Mouse (Mus musculus) lung, embryonic 16.5 days (tissue): ENCODE measurements around the gene Tbc1d23. TPM values are rescaled to one million over a fixed set of nuclear protein-coding genes. Genes with fewer than 3 reads are reported as not detected.
"Not testable (repeated sequence)": the region's sequence is repeated elsewhere in the genome, so short reads cannot be mapped to it uniquely, and the experiment has no call there.

Source experiments
- ATAC-seq: fragments of 200-750 bp; cut with Nextera tagmentation; 2 replicates; pipeline ENCODE4 v1.8.0; 2017; ENCODE audit warnings: low read depth, mild to moderate bottlenecking, moderate library complexity
- H3K27ac ChIP-seq: fragments of 300-500 bp; sonication (generic); 2 replicates; pipeline ENCODE4 v1.5.1; 2014; ENCODE audit warnings: mild to moderate bottlenecking, control low read depth, low read length
- H3K27me3 ChIP-seq: fragments of 300-500 bp; sonication (generic); 2 replicates; pipeline ENCODE4 v1.6.1; 2014; ENCODE audit warnings: low read depth, low read length, mixed read lengths; ENCODE audit not compliant: control insufficient read depth, insufficient read depth
- H3K36me3 ChIP-seq: fragments of 300-500 bp; sonication (generic); 2 replicates; pipeline ENCODE4 v1.6.1; 2014; ENCODE audit warnings: low read length; ENCODE audit not compliant: control insufficient read depth, insufficient read depth
- H3K4me1 ChIP-seq: fragments of 300-500 bp; sonication (generic); replicated peaks from 2 replicates; pipeline ENCODE4 v1.6.1; 2014; ENCODE audit warnings: low read length, mixed read lengths; ENCODE audit not compliant: control insufficient read depth, insufficient read depth
- H3K4me2 ChIP-seq: fragments of 300-500 bp; sonication (generic); 2 replicates; pipeline ENCODE4 v1.6.1; 2014; ENCODE audit warnings: low read depth, low read length, control low read depth
- H3K4me3 ChIP-seq: fragments of 300-500 bp; sonication (generic); 2 replicates; pipeline ENCODE4 v1.5.1; 2014; ENCODE audit warnings: mild to moderate bottlenecking, low read length, control low read depth
- H3K9ac ChIP-seq: fragments of 300-500 bp; sonication (generic); 2 replicates; pipeline ENCODE4 v1.6.1; 2014; ENCODE audit warnings: low read length, control low read depth
- H3K9me3 ChIP-seq: fragments of 300-500 bp; sonication (generic); 2 replicates; pipeline ENCODE4 v1.6.1; 2016; ENCODE audit warnings: low read length; ENCODE audit not compliant: control insufficient read depth
- WGBS: fragments of 180-500 bp; shearing (Covaris S2); extraction: QIAGEN DNeasy Blood & Tissue Kit; methylation state at CpG from one replicate; pipeline ENCODE4 v1.1.7; 2014; 5-methylcytosine and 5-hydroxymethylcytosine counted together
- polyA plus RNA-seq: library from polyadenylated mRNA; unstranded; fragments of >200 nt; fragmentation: Nextera tagmentation; extraction: Ambion mirVana; gene quantifications from 2 replicates; pipeline ENCODE4 v1.2.1, GENCODE M21; 2015

Gene Tbc1d23
- polyA plus RNA-seq, 1 experiment from 2014 or later = 24.0 TPM

- no peak for ATAC-seq
- Histone ChIP-seq H3K4me2 (no peak overlapping the region), H3K27ac (no peak overlapping the region), H3K27me3 (no peaks in the 10 kb centered on the region), H3K9ac (no peak overlapping the region), H3K4me3 (no peak overlapping the region), H3K9me3 (no peaks in the 10 kb centered on the region), H3K36me3 (peaks cover 31% of the 10 kb centered on the region), H3K4me1 (no peaks in the 10 kb centered on the region)
- WGBS = 96% methylated on average over 4 of the region's 4 CpGs
These were observed 44.7 kb downstream of the Tbc1d23 start for GRCm38 (mm10) chr16:57186618-57187017.

- Histone ChIP-seq H3K4me3 (no peak overlapping the region), H3K27me3 (no peaks in the 10 kb centered on the region), H3K4me2 (no peak overlapping the region), H3K27ac (no peak overlapping the region), H3K4me1 (no peaks in the 10 kb centered on the region), H3K36me3 (peaks cover 32% of the 10 kb centered on the region), H3K9me3 (no peaks in the 10 kb centered on the region), H3K9ac (no peak overlapping the region)
- 78% methylated on average over 5 of the region's 5 CpGs for WGBS
- ATAC-seq = no peak
These were observed 49.3 kb downstream of the Tbc1d23 start for GRCm38 (mm10) chr16:57182037-57182436.

- Histone ChIP-seq H3K4me3 (no peak overlapping the region), H3K9me3 (no peaks in the 10 kb centered on the region), H3K4me2 (no peak overlapping the region), H3K9ac (no peak overlapping the region), H3K27ac (no peak overlapping the region), H3K36me3 (peaks cover 32% of the 10 kb centered on the region), H3K27me3 (no peaks in the 10 kb centered on the region), H3K4me1 (no peaks in the 10 kb centered on the region)
- ATAC-seq = no peak
- WGBS = 79% methylated on average over 11 of the region's 11 CpGs
These were observed 50.1 kb downstream of the Tbc1d23 start for GRCm38 (mm10) chr16:57181180-57181579.

GRCm38 (mm10) chr16:57177664-57178063, 53.6 kb downstream of the Tbc1d23 start:
- Histone ChIP-seq H3K4me1 (no peaks in the 10 kb centered on the region), H3K4me2 (no peak overlapping the region), H3K27me3 (no peaks in the 10 kb centered on the region), H3K4me3 (no peak overlapping the region), H3K9ac (no peak overlapping the region), H3K27ac (no peak overlapping the region), H3K9me3 (no peaks in the 10 kb centered on the region), H3K36me3 (peaks cover 21% of the 10 kb centered on the region)
- no peak for ATAC-seq
- WGBS = 90% methylated on average over 10 of the region's 10 CpGs

- no peaks in the 10 kb centered on the region for H3K4me1 ChIP-seq
- ATAC-seq = no peak
- WGBS = 60% methylated on average over 2 of the region's 2 CpGs
- no peak overlapping the region for H3K4me2 ChIP-seq
- no peak overlapping the region for H3K27ac ChIP-seq
- no peak overlapping the region for H3K4me3 ChIP-seq
- H3K36me3 ChIP-seq = peaks cover 19% of the 10 kb centered on the region
- H3K27me3 ChIP-seq = no peaks in the 10 kb centered on the region
- no peaks in the 10 kb centered on the region for H3K9me3 ChIP-seq
- H3K9ac ChIP-seq = no peak overlapping the region
These were observed 54.0 kb downstream of the Tbc1d23 start for GRCm38 (mm10) chr16:57177254-57177653.

- H3K9me3 ChIP-seq = no peaks in the 10 kb centered on the region
- H3K27me3 ChIP-seq = no peaks in the 10 kb centered on the region
- 88% methylated on average over 7 of the region's 7 CpGs for WGBS
- H3K36me3 ChIP-seq = peaks cover 16% of the 10 kb centered on the region
- H3K4me2 ChIP-seq = no peak overlapping the region
- H3K4me3 ChIP-seq = no peak overlapping the region
- no peaks in the 10 kb centered on the region for H3K4me1 ChIP-seq
- H3K9ac ChIP-seq = no peak overlapping the region
- H3K27ac ChIP-seq = no peak overlapping the region
- ATAC-seq = no peak
These were observed 55.0 kb downstream of the Tbc1d23 start for GRCm38 (mm10) chr16:57176276-57176675.

GRCm38 (mm10) chr16:57175751-57176150, 55.6 kb downstream of the Tbc1d23 start:
- H3K36me3 ChIP-seq = peaks cover 12% of the 10 kb centered on the region
- no peak overlapping the region for H3K4me3 ChIP-seq
- H3K27ac ChIP-seq = no peak overlapping the region
- no peaks in the 10 kb centered on the region for H3K27me3 ChIP-seq
- ATAC-seq = no peak
- no peak overlapping the region for H3K4me2 ChIP-seq
- no peaks in the 10 kb centered on the region for H3K4me1 ChIP-seq
- WGBS = 68% methylated on average over 2 of the region's 2 CpGs
- H3K9me3 ChIP-seq = no peaks in the 10 kb centered on the region
- no peak overlapping the region for H3K9ac ChIP-seq

GRCm38 (mm10) chr16:57174480-57174879, 56.8 kb downstream of the Tbc1d23 start:
- not testable (repeated sequence) for H3K27me3 ChIP-seq, ATAC-seq, H3K9ac ChIP-seq, H3K9me3 ChIP-seq, H3K4me3 ChIP-seq, H3K27ac ChIP-seq, H3K4me2 ChIP-seq, H3K4me1 ChIP-seq
- peaks cover 12% of the 10 kb centered on the region for H3K36me3 ChIP-seq

- Histone ChIP-seq H3K27ac (no peak overlapping the region), H3K4me3 (no peak overlapping the region), H3K9me3 (no peaks in the 10 kb centered on the region), H3K4me1 (0 out of 2 replicates have a peak, but pooled peaks cover 2% of the 10 kb centered on the region), H3K36me3 (peaks cover 6% of the 10 kb centered on the region), H3K9ac (no peak overlapping the region), H3K4me2 (no peak overlapping the region), H3K27me3 (no peaks in the 10 kb centered on the region)
- WGBS = 91% methylated on average over 6 of the region's 6 CpGs
- no peak for ATAC-seq
These were observed 59.7 kb downstream of the Tbc1d23 start for GRCm38 (mm10) chr16:57171570-57171969.

- no peak overlapping the region for H3K4me3 ChIP-seq
- H3K9ac ChIP-seq = no peak overlapping the region
- H3K27ac ChIP-seq = no peak overlapping the region
- peaks cover 2% of the 10 kb centered on the region; the same call in 1 of the 2 replicates for H3K4me1 ChIP-seq
- no peak overlapping the region for H3K4me2 ChIP-seq
- ATAC-seq = no peak
- no peaks in the 10 kb centered on the region for H3K9me3 ChIP-seq
- 89% methylated on average over 8 of the region's 8 CpGs for WGBS
- no peaks in the 10 kb centered on the region for H3K27me3 ChIP-seq
- H3K36me3 ChIP-seq = peaks cover 6% of the 10 kb centered on the region
These were observed 60.1 kb downstream of the Tbc1d23 start for GRCm38 (mm10) chr16:57171161-57171560.
